Mouse (Mus musculus) gastrocnemius, postnatal 36 days (tissue): ENCODE measurements around the gene Stpg1. TPM values are rescaled to one million over a fixed set of nuclear protein-coding genes. Genes with fewer than 3 reads are reported as not detected.

Source experiments
- microRNA-seq, 2 experiments: library from miRNA; unstranded; fragments of <30 nt; microRNA quantifications; one replicate each; pipeline ENCODE4 v1.2.0; 2021
- total RNA-seq, 2 experiments: library from RNA; stranded (reverse); gene quantifications; 2 replicates each; pipeline ENCODE4 v1.2.3; 2021

Stpg1 gene
- total RNA-seq, 2 experiments from 2014 or later = not detected

Small RNA genes within 50 kb of the gene (microRNA-seq; reads per million reads assigned to microRNA genes)
- gene Gm25317 = 0 reads per million in 2 experiments

Other genes starting within 250 kb of the Stpg1 start
- 10 to 100 TPM; 22.4 to 24.3 TPM for gene Clic4, start 222.0 kb upstream of the Stpg1 start, total RNA-seq
- 10 to 100 TPM; 51.5 to 59.3 TPM for gene Srrm1, start 141.5 kb upstream of the Stpg1 start, total RNA-seq
- gene Ncmap, start 96.6 kb upstream of the Stpg1 start, total RNA-seq = 1 to 10 TPM; 2.2 to 4.9 TPM
- 1 to 10 TPM; 3.2 to 4.0 TPM for gene Rcan3, start 60.9 kb upstream of the Stpg1 start, total RNA-seq
- 10 to 100 TPM; 12.7 to 16.3 TPM for gene Nipal3, start 248 bp downstream of the Stpg1 start, total RNA-seq
- under 1 TPM; 0.08 to 0.20 TPM for gene Grhl3, start 78.8 kb downstream of the Stpg1 start, total RNA-seq
- gene Ifnlr1, start 191.5 kb downstream of the Stpg1 start, total RNA-seq = under 1 TPM; 0.23 to 0.35 TPM
- not detected for gene Il22ra1, start 233.4 kb downstream of the Stpg1 start, total RNA-seq